Mouse (Mus musculus) mouse embryonic stem cell (cell line): Measurements from ENCODE around the gene Olfr630.
"Not testable (repeated sequence)": the region's sequence is repeated elsewhere in the genome, so short reads cannot be mapped to it uniquely, and the experiment has no call there.

Experiments used
- in situ Hi-C, 2 experiments: fragments of 300-500 bp; cut with MboI; formaldehyde crosslinking; loops; 1 replicate in 1 of 2; 3 replicates in 1 of 2; pipeline ENCODE4 v1.14.3; 2019 to 2020; ENCODE audit warnings: low sequenced_read_pairs in 2 of 2, low pct_unique_long_range_greater_than_20kb in 1 of 2, mixed read lengths in 1 of 2; ENCODE audit not compliant: unreplicated experiment in 1 of 2

Olfr630 gene

DNA sequence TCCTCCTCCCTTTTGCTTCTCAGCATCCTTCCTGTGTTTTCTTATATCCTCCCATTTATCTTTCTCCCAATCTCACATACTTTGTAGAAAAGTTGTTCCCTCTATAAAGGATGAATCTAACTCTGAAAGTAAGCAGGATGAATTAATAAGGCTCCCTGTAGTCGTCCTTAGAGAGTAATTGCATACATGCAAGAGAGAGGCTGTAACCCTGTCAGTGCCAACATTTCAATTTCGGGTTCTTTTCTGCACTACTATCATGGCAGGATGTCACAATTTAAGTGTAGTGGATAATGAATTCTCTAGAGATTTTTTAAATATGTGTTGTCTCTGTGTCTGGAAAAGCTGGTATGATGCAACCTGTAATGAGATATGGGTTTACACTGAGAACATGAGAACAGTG is at the start of gene Olfr630:
Olfr630 (minus strand) TSS at position 101 of the 400 bp plus-strand sequence.
- in situ Hi-C loops = no loop called here

DNA sequence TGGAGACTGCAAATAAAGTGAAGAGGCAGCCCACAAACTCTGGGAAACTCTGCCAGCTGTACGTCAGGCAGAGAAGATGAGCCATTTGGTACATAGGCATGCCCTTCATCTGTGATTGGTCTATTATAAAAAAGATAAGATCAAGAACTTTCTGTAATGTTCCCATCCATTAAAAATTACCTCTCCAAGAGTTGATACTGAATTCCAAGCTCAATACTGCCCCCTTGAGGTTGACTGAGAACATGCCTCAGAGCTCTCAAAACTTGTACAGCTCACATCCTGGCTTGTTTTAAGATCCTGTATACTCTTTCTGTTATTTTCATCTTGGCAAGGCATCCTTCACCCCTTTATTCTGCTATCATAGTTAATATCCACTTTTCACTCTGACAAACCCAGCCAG is 49.7 kb upstream of the Olfr630 start:
- in situ Hi-C loops = no loop called here

DNA sequence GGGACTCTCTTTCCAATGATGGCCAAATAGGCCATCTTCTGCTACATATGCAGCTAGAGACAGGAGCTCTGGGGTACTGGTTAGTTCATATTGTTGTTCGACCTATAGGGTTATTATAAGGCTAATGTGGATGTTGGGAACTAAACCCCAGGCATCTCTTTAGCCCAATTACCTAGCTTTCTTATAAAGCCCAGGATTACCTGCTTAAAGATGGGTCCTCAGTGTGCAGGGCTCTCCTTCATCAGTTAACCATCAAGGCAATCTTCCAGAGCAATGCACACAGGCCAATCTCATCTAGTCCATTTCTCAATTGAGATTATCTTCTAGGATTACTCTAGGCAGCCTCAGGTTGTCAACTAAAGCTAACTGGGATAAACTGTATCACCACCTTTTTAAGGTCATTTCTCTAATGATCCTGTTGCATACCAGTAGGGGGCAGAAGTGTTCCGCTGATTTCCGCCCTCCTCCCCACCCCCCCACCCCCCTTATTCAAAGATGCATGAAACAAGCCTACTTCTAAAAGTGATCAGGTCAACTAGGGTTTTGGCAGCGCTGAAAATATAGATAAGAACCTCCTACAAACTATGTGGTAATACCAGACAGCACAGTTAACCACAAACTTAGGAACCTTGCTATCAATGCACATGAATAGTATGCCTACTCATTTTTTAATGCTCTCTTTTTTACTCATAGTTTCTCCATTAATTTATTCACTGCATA is 35.7 kb upstream of the Olfr630 start:
- in situ Hi-C loops = no loop called here

DNA sequence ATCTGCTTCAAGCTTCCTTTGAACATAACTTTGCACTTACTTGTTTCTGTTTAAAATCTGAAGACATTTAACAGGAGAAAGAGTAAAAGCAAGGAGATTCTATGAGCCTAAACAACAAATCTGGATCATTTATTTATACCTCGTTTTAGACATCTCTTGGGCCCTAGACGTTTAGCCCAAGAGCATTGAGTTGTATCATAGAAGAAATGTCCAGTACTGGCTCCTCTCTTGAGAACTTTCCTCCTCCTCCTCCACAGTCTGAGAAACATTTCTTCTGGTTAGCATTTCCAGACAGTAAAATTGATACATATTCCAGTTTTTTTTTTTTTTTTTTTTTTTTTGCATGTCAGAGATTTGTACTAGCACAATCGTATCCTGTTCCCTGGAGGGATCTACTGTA is 34.6 kb upstream of the Olfr630 start, which contains the start of gene Olfr67:
Olfr67 (minus strand) TSS at position 101 of the 400 bp plus-strand sequence.
- in situ Hi-C loops = no loop called here

DNA sequence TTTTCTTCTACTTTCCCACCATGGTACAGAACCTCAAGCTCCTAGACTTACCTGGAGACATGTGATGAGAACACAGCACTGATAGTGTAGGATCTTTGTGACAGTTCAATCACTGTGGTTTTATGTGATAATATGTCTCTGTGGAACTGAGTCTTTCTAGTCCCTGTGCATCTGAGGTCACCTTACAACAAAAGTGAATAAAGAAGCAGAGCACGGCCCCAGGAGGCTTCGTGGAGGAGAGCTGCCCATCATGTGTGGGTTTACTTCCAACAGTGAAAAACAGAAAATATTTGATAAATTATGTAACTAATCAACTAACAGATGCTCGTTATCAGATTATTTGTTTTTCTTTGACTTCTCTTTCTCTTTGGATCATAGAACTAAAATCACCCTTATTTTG is 22.5 kb upstream of the Olfr630 start, which contains the start of gene Olfr68:
Olfr68 (minus strand) TSS at position 101 of the 400 bp plus-strand sequence.
- in situ Hi-C loops = no loop called here

DNA sequence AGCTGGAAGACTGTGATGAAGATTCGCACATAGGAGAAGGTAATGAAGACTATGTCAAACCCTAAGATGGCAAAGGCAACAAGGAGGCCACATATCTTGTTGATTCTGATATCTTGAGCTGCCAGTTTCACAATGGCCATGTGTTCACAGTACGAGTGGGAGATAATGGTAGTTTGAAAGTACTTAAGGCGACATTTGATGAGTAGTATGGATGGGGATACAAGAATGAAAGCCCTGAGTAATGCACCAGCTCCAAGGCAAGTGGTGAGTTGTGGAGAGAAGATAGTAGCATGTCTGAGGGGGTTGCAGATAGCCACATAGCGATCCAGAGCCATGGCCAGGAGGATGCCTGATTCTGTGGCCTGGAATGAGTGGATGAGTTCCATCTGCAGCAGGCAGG is 20.5 kb upstream of the Olfr630 start:
- in situ Hi-C loops = not testable (repeated sequence)

DNA sequence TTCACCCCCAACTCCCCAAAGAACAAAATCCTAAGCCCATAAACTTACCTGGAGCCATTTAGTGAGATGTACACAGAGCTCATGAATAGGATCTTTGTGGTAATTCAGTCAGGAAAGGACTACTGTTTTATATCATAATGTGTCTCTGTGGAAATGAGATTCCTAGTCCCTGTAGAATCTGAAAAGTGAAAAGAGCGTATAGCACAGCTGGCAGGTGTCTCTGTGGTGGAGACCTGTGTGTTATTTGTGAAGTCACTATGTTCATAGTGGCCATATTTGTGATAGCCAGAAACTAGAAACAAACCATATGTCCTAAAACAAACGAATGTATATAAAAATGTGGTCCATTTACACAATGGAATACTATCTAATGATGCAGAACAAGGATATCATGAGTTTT is 14.4 kb upstream of the Olfr630 start, which contains the start of gene Olfr69:
Olfr69 (minus strand) TSS at position 101 of the 400 bp plus-strand sequence.
- in situ Hi-C loops = no loop called here

DNA sequence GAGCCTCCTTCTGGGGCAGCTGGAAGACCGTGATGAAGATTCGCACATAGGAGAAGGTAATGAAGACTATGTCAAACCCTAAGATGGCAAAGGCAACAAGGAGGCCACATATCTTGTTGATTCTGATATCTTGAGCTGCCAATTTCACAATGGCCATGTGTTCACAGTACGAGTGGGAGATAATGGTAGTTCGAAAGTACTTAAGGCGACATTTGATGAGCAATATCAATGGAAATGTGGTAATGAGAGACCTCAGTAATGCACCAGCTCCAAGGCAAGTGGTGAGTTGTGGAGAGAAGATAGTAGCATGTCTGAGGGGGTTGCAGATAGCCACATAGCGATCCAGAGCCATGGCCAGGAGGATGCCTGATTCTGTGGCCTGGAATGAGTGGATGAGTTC is 10.6 kb upstream of the Olfr630 start:
- in situ Hi-C loops = not testable (repeated sequence)

DNA sequence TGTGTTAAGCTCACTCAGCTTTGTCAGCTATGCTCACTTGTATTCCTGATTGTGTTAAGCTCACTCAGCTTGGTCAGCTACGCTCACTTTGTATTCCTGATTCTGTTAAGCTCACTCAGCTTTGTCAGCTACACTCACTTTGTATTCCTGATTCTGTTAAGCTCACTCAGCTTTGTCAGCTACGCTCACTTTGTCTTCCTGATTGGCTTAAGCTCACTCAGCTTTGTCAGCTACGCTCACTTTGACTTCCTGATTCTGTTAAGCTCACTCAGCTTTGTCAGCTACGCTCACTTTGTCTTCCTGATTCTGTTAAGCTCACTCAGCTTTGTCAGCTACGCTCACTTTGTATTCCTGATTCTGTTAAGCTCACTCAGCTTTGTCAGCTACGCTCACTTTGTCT is 5.1 kb upstream of the Olfr630 start:
- in situ Hi-C loops = not testable (repeated sequence)

DNA sequence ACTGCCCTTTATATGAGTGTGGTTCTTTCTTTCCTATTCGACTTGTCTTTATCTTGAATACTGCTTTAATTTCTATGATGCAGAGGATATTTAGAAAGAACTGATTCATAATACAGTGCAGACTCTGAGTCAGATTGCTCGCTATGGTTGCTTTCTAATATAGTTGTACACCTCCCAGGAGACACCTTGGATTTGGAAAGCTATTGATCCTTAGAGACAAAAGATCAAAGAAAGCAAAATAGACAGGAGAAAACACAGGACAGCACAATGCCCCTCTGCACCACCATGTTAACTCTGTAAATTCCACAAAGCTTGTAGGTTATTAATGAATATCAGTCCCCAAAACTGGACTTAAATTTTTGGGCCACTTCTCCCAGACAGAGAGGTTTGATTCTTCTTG is 12.3 kb downstream of the Olfr630 start, which contains the start of gene Olfr629:
Olfr629 (minus strand) TSS at position 101 of the 400 bp plus-strand sequence.
- in situ Hi-C loops = no loop called here

DNA sequence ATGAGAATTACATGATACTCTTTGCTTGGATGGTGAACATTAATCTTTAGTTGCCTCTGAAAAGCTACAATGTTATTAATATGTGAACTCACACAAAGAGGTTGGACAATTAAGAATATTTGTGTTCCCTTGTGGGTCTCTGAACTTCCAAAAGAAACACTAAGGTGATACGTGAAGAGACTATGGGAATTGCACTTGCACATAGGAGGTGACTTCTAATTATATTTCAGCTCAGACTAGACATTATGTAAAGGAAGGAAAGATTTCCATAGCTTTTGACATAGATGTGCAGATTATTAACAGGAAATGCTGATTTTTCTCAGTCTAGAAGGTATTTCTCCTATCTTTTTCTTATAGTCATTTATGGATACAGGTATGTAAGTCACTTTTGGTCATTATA is 27.1 kb downstream of the Olfr630 start, which contains the start of gene Olfr628:
Olfr628 (plus strand) TSS at position 301 of the 400 bp plus-strand sequence.
- in situ Hi-C loops = no loop called here

DNA sequence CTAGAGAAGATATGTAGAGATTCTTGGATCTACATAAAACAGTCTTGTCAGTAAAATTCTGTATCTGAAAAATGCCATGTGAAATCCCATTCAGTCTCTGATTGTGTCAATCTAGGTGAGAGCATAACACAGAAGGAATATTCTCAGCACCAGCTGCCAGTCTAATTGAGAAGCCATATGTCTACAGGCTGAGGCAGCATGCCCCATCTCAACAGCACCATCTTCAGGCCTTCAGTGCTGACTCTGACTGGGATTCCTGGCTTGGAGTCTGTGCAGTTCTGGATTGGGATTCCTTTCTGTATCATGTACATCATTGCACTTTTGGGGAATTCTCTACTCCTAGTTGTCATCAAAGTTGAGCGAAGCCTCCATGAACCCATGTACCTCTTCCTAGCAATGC is 40.7 kb downstream of the Olfr630 start:
- in situ Hi-C loops = not testable (repeated sequence)

DNA sequence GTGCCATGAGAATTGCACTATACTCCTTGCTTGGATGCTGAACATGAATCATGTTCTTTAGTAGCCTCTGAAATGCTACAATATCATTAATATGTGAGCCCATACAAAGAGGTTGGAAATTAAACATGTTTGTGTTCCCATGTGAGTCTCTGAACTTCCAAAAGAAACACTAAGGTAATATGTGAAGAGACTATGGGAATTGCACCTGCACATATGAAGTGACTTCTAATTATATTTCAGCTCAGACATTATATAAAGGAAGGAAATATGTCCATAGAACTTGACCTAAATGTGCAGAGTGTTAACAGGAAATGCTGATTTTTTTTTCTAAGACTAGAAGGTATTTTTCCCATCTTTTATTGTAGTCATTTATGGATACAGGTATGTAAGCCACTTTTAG is 42.8 kb downstream of the Olfr630 start, which contains the start of gene Olfr243:
Olfr243 (plus strand) TSS at position 301 of the 400 bp plus-strand sequence.
- in situ Hi-C loops = no loop called here

DNA sequence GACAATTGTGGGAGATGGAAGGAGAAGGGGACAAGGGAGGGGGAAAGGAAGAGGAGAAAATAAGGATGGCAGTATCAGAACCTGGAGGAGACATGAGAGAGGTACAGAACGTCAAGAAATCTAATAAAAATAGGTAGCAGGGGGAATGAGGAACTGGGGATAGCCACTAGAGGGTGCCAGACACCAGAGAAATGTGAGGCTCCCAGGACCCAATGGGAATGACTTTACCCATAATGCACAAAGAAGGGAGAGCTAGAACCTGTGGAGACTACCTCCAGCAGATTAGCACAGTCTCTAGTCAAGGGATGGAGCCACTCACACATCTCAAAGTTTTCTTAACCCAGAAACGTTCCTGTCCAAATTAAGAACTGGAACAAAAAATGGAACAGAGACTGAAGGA is 45.1 kb downstream of the Olfr630 start:
- in situ Hi-C loops = no loop called here
